Mouse (Mus musculus) lung, adult 2 months (tissue): ENCODE measurements around the gene Luzp1.

Source experiments
- CTCF ChIP-seq: fragments of 200-500 bp; IDR thresholded peaks from 2 replicates; pipeline ENCODE4 v1.5.1; 2011; ENCODE audit warnings: mild to moderate bottlenecking, low read length, control low read depth; ENCODE audit not compliant: insufficient read depth
- POLR2A ChIP-seq: fragments of 200-500 bp; IDR thresholded peaks from 2 replicates; pipeline ENCODE4 v1.6.1; 2011; ENCODE audit warnings: low read depth, mild to moderate bottlenecking, control low read depth, low read length, borderline replicate concordance; ENCODE audit errors: extremely low read depth

DNA sequence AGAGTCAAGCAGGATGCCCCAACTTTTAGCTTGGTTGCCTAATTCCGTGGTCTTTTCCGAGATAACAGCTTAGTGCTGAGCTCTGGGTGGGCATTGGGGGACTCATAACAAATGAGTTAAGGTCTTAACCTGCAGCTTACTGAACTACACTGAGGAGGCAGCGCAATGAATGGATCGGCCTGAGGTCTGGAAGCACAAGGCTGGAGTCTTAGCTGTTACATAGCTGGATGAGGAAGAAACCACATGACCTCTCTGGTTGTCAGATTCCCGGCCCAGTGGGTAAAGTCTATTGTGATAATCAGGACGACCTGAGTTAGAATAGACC lies 7.8 kb upstream of the Luzp1 start:
- TF ChIP-seq CTCF (no peak), POLR2A (no peak)
